Mouse (Mus musculus) right cerebral cortex, adult 2 months (tissue): Measurements from ENCODE around the gene Zfp398.

Experiments used
- DNase-seq, 2 experiments: peaks; one replicate each; pipeline ENCODE4 v3.0.0; 2021 to 2022; ENCODE audit warnings: low spot score in 2 of 2

Zfp398 gene

GRCm38 (mm10) chr6:47835482-47835983 lies at the start of gene Zfp398:
Zfp398 (plus strand) TSS chr6:47835661.
- peak; percentile 94 to 95 for DNase-seq

GRCm38 (mm10) chr6:47787941-47788736 lies 47.3 kb upstream of the Zfp398 start:
- DNase-seq: peak; percentile 82 to 86

- DNase-seq: no peak
Measured at GRCm38 (mm10) chr6:47788821-47789220, 46.6 kb upstream of the Zfp398 start.

DNA sequence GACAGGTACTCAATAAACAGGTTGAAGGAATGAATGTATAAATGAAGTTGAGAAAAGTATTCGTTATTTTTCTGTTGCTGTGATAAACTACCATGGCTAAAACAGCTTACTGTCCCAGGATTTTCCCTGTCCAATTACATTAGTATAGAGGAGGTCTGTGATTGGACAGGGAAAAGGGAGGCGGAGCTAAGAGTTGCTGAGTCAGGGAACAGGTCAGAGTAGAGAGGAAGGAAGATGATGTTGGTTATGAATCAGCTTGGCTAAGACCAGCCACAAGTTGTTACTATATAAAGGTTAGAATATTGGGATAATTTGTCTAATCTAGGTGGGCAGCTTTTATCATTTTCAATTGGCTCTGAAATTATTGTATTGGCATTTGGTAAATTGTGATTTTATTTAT lies 44.7 kb upstream of the Zfp398 start:
- no peak for DNase-seq

DNA sequence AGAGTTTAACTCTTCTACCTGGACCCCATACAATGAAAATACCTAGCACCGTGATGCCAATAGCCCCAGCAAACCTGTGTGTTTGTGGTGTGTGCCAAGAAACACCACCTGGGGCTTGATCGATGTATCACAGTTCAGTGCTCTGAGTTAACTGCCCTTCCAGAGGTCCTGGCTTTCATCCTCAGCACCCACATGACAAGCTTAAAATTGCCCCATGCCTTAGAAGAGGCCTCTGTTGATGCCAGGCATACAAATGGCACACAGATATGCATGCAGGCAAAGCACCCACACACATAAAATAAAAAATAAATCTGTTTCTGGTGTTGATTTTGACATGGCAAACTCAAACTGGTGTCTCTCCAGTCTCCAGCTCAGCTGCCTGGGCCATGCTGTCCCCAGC lies 42.9 kb upstream of the Zfp398 start:
- DNase-seq: no peak

- DNase-seq: no peak
Measured at GRCm38 (mm10) chr6:47793284-47793683, 42.2 kb upstream of the Zfp398 start.

GRCm38 (mm10) chr6:47794106-47794830 lies 41.2 kb upstream of the Zfp398 start:
- DNase-seq: peak in 1 of 2 experiments; percentile 36

- DNase-seq: peak; percentile 34 to 35
Measured at GRCm38 (mm10) chr6:47799079-47799478, 36.4 kb upstream of the Zfp398 start.

GRCm38 (mm10) chr6:47805520-47805919 lies 29.9 kb upstream of the Zfp398 start:
- no peak for DNase-seq

DNA sequence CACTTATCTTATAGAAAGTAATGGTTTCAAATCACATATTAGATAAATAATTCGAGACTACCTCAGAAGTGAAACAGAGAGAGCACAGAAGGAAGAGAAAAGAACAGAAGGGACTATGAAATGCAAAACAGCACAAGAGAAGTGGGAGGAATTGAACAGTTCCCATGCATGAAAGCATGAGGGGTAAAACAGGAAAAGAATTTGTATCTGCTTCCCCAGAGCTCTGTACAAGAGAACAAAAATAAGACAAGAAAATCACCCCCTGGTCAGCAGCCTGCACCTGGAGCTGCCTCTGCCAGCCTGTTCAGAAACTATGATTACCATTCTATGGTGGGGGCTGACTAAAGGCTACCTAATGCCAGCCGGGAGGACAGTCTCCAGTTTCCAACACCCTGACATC lies 28.0 kb upstream of the Zfp398 start:
- no peak for DNase-seq

DNA sequence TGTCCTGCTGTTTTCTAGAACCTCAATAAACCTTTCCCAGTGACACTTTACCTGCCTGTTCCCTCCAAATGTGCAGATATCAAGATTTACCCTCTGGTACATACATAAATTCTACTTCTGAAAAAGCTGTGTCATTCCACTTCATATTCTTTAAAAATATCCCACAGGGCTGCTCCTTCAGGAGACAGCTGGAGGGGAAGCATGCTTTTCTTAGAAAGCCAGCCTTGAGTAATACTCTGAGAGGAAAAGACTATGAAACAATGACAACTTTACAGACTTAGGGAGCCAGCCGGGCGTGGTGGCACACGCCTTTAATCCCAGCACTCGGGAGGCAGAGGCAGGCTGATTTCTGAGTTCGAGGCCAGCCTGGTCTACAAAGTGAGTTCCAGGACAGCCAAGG lies 26.9 kb upstream of the Zfp398 start:
- peak in 1 of 2 experiments; percentile 31 for DNase-seq

GRCm38 (mm10) chr6:47809053-47809452 lies 26.4 kb upstream of the Zfp398 start:
- no peak for DNase-seq

DNA sequence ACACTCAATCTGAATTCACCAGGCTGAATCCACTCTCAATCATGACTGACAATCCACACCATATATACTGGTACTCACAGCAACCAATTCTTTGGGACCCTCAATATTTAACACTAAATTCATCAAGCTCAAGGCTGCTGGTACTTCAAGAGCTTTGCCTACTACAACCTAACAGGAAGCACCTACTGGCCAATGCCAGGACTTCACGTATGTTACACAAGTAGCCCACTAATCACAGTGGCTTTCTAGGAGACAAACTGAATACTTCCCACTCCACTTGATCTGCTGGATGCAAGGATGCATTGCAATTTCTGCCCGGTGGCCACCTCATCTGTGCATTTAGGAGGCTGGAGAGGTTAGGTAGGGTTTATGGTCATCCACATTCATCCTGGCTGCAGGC lies 25.3 kb upstream of the Zfp398 start:
- DNase-seq: no peak

DNA sequence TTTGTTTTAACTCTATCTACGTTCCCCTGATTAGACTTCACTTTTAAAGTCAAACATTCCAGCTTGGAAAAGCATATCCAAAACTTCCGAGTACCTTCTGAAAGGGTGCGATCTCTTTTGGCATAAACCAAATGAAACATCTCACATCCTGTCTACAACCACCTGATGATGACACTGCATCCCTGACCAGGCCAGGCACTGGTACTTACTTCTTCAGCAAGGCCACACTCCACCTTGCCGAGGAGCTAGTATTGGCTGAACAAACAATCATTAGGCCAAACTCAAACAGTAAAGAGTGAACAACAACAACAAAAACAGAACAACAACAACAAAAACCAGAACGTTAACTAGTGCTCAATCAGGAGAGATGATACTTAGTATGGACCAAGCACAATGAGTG lies 24.1 kb upstream of the Zfp398 start:
- no peak for DNase-seq

DNA sequence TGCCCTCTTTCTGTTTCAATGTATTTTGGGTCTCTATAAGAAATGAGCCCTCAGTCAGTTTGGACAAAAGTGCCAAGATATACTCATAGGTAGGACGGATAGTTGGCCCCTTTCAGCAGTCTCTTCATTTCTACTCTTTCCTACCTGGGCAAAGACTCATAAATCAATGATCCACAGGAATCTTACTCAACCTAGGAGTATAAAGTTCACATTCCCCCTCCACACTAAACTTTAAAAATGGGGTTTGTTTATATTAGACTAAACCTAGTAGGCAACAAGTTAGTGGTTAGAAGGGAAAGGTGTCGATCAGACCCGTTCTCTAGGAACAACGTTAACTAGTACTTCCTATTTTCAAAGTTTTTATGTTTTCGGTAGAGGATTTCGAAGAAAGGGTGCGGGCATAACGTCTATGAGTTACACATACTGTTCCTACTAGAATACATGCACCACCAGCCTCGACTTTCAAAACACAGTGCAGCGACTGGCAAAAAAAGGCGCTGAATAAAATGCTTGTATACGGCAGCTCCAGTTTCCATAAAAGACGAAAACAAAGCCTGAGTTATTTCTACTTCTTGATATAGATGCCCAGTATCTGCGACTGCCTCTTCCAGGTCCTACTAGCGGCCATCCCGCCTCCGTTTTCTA lies 23.1 kb upstream of the Zfp398 start:
- DNase-seq: no peak

DNA sequence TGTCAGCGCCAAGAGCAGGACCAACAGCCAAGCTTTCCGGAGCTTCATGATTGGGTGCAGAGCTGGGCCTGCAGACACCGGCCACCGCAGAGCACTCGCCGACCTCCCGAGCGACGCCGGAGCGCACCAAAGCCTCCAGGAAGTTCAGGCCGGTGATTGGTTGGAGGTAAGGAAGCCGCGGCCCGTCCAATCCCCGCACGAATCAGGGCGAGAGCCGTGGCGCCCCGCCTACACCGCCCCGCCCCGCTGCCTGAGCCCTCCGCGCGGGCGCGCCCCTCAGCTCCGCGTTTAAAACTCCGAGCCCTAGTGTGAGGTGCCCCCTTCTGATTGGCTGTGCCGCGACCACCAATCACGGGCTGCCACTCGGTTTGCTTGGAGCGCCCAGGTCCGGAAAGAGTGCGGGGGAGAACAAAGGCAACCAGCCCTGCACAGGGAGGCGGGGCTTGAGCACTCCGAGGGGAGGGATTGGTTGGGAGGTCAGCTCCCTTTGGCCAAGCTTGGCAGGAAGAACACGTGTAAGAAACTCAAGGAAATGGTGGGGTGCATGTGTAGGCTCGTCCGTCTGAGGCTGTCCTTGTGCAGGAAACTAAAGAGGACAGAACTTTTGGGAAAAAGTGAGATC lies 22.1 kb upstream of the Zfp398 start, which contains the start of gene Pdia4:
Gene Pdia4, minus strand, starts transcription at position 174 of the 622 bp plus-strand sequence.
- DNase-seq: peak; percentile 98

DNA sequence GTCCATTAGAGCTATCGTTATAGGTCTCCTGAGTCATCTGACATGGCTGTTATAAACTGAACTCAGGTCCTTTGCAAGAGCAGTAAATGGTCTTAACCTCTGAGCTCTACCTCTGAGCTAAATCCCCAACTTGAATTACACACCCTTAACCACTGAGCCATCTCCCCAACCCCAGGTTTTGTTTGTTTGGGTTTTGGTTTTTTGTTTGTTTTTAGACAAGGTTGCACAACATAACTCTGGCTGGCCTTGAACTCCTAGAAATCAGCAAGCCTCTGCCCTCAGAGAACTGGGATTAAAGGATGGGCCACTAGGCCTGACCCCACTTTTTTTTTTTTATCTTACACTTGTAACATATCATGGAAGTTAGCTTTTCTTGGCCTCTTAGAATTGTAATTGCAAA lies 19.3 kb upstream of the Zfp398 start:
- DNase-seq: no peak

DNA sequence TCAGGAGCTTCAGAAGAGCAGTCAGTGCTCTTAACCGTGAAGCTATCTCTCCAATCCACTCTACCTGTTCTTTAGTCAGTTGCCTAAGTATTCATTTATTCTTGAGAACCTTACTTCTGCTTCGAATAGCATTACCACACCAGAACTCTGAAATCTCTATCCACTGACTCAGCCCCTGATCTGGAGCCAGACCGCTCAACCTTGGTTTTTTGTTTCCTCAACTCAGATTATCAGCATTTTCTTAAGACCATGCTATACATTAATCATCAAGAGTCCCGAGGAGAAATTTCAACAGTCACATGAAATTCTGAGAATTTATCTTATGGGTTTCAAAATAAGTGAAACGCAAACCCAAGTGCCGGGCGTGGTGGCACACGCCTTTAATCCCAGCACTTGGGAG lies 16.7 kb upstream of the Zfp398 start:
- no peak for DNase-seq

DNA sequence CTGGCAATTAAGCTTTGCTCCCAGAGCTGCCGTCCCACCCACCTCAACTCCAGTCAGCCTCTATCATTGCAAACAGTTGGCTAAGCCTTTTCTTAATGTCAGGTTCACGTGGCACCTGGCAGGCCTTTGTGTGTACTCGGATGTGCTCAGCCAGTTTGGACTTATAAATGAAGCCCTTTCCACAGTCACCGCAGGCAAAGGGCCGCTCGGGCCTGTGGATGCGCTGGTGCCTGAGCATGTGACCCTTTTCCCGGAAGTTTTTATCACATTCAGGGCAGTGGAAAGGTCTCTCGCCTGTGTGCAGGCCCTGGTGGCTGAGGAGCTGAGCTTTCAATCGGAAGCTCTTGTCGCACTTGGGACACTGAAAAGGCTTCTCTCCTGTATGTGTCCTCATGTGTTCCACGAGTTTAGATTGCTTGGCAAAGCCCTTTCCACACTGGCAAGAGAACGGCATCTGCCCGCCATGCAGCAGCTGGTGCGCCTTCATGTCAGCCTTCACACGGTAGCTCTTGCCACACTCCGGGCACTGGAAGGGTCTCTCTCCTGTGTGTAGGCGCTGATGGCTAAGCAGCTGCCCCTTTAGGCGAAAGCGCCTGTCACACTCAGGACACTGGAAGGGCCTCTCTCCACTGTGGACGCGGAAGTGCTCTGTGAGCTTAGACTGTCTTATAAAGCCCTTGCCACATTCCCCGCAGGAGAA lies 15.7 kb upstream of the Zfp398 start:
- DNase-seq: no peak

GRCm38 (mm10) chr6:47821236-47821635 lies 14.2 kb upstream of the Zfp398 start:
- DNase-seq: no peak

- no peak for DNase-seq
Measured at GRCm38 (mm10) chr6:47821776-47822175, 13.7 kb upstream of the Zfp398 start.
